Mouse (Mus musculus) naive thymus-derived CD4-positive, alpha-beta T cell, adult 2 months (primary cell): ENCODE measurements around the gene Adm2.
A peak's percentile ranks its signal among the peaks of the same experiment; 100 is the strongest.

ENCODE experiments used
- DNase-seq: peaks from one replicate; pipeline ENCODE4 v3.0.0-alpha.2; 2011; ENCODE audit warnings: low read depth

Gene Adm2

GRCm38 (mm10) chr15:89313359-89313758, 9.2 kb upstream of the Adm2 start:
- DNase-seq = no peak

GRCm38 (mm10) chr15:89314107-89314506, 8.4 kb upstream of the Adm2 start:
- no peak for DNase-seq

GRCm38 (mm10) chr15:89314511-89315189, 7.9 kb upstream of the Adm2 start:
- DNase-seq = no peak

GRCm38 (mm10) chr15:89315190-89315731, 7.3 kb upstream of the Adm2 start, which contains the start of gene Sbf1:
TSS of gene Sbf1 (minus strand) at chr15:89315311.
- DNase-seq = peak; percentile 96

GRCm38 (mm10) chr15:89316146-89316545, 6.4 kb upstream of the Adm2 start:
- DNase-seq = peak; percentile 61

- DNase-seq = no peak
Measured at GRCm38 (mm10) chr15:89321264-89321663, 1.3 kb upstream of the Adm2 start.

GRCm38 (mm10) chr15:89323656-89324055, 1.1 kb downstream of the Adm2 start:
- no peak for DNase-seq

- no peak for DNase-seq
Measured at GRCm38 (mm10) chr15:89326441-89326840, 3.9 kb downstream of the Adm2 start.

GRCm38 (mm10) chr15:89334271-89334670, 11.8 kb downstream of the Adm2 start, which contains the start of gene Miox:
TSS of gene Miox (plus strand) at chr15:89334398.
- DNase-seq = no peak

GRCm38 (mm10) chr15:89334774-89335537, 12.4 kb downstream of the Adm2 start:
- no peak for DNase-seq

GRCm38 (mm10) chr15:89336422-89336821, 13.9 kb downstream of the Adm2 start:
- no peak for DNase-seq

- no peak for DNase-seq
Measured at GRCm38 (mm10) chr15:89339696-89340095, 17.2 kb downstream of the Adm2 start.

GRCm38 (mm10) chr15:89340136-89340535, 17.6 kb downstream of the Adm2 start:
- no peak for DNase-seq

- DNase-seq = no peak
Measured at GRCm38 (mm10) chr15:89341678-89342077, 19.2 kb downstream of the Adm2 start.

- peak; percentile 21 for DNase-seq
Measured at GRCm38 (mm10) chr15:89343325-89343724, 20.8 kb downstream of the Adm2 start.

GRCm38 (mm10) chr15:89350447-89350846, 27.9 kb downstream of the Adm2 start:
- no peak for DNase-seq

- no peak for DNase-seq
Measured at GRCm38 (mm10) chr15:89351302-89351701, 28.8 kb downstream of the Adm2 start.

- DNase-seq = no peak
Measured at GRCm38 (mm10) chr15:89352054-89352453, 29.5 kb downstream of the Adm2 start.

GRCm38 (mm10) chr15:89352795-89353194, 30.3 kb downstream of the Adm2 start:
- DNase-seq = no peak

- DNase-seq = no peak
Measured at GRCm38 (mm10) chr15:89353837-89354236, 31.3 kb downstream of the Adm2 start.

- no peak for DNase-seq
Measured at GRCm38 (mm10) chr15:89354455-89354854, 31.9 kb downstream of the Adm2 start.

- DNase-seq = peak; percentile 98
Measured at GRCm38 (mm10) chr15:89355241-89356187, 33.0 kb downstream of the Adm2 start, which contains the start of the genes Lmf2 and Ncaph2. TSS of gene Lmf2 (minus strand) at chr15:89355659. TSS of gene Ncaph2 (plus strand) at chr15:89355719.
